Mouse (Mus musculus) left cerebral cortex, postnatal 10 days (tissue): ENCODE results near the gene Hkdc1. TPM values are rescaled to one million over a fixed set of nuclear protein-coding genes. Genes with fewer than 3 reads are reported as not detected.

Experiments used
- DNase-seq, 2 experiments: peaks; one replicate each; pipeline ENCODE4 v3.0.0; 2021 to 2022; ENCODE audit warnings: low spot score in 2 of 2, mixed read lengths in 1 of 2; ENCODE audit errors: extremely low spot score in 1 of 2
- intact Hi-C: fragments of 180-260 bp; cut with DNase I; formaldehyde crosslinking; loops from one replicate; pipeline ENCODE4 v1.15.1; 2025
- total RNA-seq, 2 experiments: library from RNA; stranded (reverse); gene quantifications; 2 replicates each; pipeline ENCODE4 v1.2.3; 2021

Gene Hkdc1
- total RNA-seq, 2 experiments from 2014 or later = 5.8 to 5.9 TPM

DNA sequence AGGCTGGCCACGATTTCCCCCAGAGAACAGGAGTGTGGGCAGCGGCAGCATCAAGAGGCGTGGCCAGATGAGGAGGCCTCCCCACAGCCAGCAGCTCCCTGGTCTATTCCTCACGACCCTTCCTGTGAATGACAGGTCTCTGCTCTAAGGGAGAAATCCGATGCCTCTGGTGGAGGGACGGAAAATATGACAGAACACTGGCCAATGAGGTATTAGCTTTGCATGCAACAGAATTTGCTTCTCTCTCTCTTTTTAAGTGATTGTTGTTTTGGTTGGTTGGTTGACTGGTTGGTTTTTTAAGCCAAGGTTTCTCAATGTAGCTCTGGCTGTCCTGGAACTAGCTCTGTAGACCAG, 86.9 kb downstream of the Hkdc1 start:
- intact Hi-C loops = no loop called here
- no peak for DNase-seq

DNA sequence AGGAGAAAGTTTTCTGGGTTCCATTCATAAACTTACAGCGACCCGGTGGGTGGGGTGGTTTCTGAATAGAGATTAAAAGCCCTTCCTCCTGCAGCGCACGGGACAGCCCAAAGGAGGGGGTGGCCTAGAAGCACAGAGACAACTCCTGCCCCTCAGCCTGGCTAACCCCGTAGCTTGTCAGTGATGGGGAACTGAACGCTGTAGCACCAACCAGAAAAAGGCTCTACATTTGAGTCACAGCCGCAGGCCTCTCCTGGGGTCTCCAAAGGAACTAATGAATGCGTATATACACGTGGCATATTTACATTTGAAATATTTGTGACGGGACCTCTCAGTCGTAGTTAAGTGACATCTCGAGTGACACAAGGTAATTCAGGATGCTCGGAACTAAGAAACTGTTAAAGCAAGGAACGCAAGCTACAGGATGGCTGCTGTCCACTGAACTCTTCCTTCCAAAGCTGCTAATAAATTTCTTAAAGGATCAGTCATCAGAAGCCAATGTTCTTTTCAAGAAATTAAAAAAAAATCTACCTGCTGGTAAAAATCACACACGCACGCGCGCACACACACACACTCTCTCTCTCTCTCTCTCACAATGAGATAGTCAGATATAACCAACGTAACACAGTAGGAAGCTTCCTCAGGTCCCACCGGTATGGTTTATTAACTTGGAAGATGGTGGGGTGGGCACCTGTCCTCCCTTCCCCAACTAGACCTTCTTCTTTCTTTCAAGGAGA, 87.4 kb downstream of the Hkdc1 start:
- no peak for DNase-seq
- intact Hi-C loops = no loop called here

DNA sequence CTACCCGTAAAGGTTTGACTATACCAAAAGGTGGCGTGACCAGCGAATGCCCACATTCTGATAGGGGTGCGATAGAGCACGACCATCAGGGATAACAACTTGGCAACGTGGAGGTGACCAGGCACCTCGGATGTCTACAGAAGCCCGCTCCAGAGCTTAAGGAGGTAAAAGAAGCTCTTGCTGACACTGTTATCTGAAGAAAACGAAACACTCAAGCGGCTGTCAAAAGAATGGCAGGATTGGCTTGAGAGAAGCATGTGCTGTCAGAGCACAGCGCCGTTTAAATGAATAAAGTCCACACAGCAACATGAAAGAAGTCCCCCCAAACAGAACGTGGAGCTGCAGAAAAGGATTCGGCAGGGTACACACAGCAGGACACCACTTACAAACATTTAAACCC, 89.0 kb downstream of the Hkdc1 start:
- intact Hi-C loops = no loop called here
- no peak for DNase-seq

Other genes with a start within 250 kb of the Hkdc1 start
- 1 to 10 TPM; 5.0 to 7.7 TPM for gene Tspan15, start 191.2 kb downstream of the Hkdc1 start, total RNA-seq
- under 1 TPM; 0.14 to 0.19 TPM for gene Tacr2, start 170.1 kb downstream of the Hkdc1 start, total RNA-seq
- 100 to 1,000 TPM; 309 to 314 TPM for gene Hk1, start 42.6 kb downstream of the Hkdc1 start, total RNA-seq
- 1 to 10 TPM; 2.7 to 3.0 TPM for gene 4930507D05Rik, start 27.0 kb upstream of the Hkdc1 start, total RNA-seq
- gene Supv3l1, start 27.2 kb upstream of the Hkdc1 start, total RNA-seq = 10 to 100 TPM; 20.8 to 25.6 TPM
- 10 to 100 TPM; 46.3 to 47.9 TPM for gene Vps26a, start 64.3 kb upstream of the Hkdc1 start, total RNA-seq
- 1 to 10 TPM; 6.5 to 9.5 TPM for gene Srgn, start 105.0 kb upstream of the Hkdc1 start, total RNA-seq
- 100 to 1,000 TPM; 140 to 143 TPM for gene Kif1bp, start 156.0 kb upstream of the Hkdc1 start, total RNA-seq
- 10 to 100 TPM; 29.5 to 30.6 TPM for gene Ddx21, start 179.8 kb upstream of the Hkdc1 start, total RNA-seq
- gene Ddx50, start 228.7 kb upstream of the Hkdc1 start, total RNA-seq = 10 to 100 TPM; 85.1 to 92.5 TPM